Mouse (Mus musculus): ENCODE measurements at regions not wholly inside any gene's neighbourhood (a gene's known extent, or its start where the extent isn't known, plus 50 kb on each side); places are given as distances from the start of the nearest gene placed in this dataset.
A peak's percentile ranks its signal among the peaks of the same experiment; 100 is the strongest.
"Not testable (repeated sequence)": the region's sequence is repeated elsewhere in the genome, so short reads cannot be mapped to it uniquely, and the experiment has no call there.

- H3K4me1 ChIP-seq (ENCODE audit: control insufficient read depth, insufficient read depth, low read length): no peaks in the 10 kb centered on the region
- no peak for ATAC-seq (ENCODE audit: low read depth)
- no peaks in the 10 kb centered on the region for H3K9me3 ChIP-seq (ENCODE audit: control insufficient read depth, low read length)
- WGBS: 71% methylated on average over 6 of the region's 6 CpGs
- no peak overlapping the region for H3K9ac ChIP-seq (ENCODE audit: low read depth, low read length)
- H3K4me2 ChIP-seq (ENCODE audit: low read depth, low read length): no peak overlapping the region
- H3K27me3 ChIP-seq (replicated peaks; ENCODE audit: control insufficient read depth, insufficient read depth, low read length): no peaks in the 10 kb centered on the region
- H3K36me3 ChIP-seq (ENCODE audit: control insufficient read depth, insufficient read depth, low read length): no peaks in the 10 kb centered on the region
- no peak for DNase-seq (ENCODE audit: low spot score)
- H3K27ac ChIP-seq (replicated peaks; ENCODE audit: low read depth, low read length): no peak overlapping the region
- H3K4me3 ChIP-seq (ENCODE audit: low read depth, low read length): no peak overlapping the region
Measured at GRCm38 (mm10) chr2:44513080-44513724, 414.3 kb downstream of the Gtdc1 start.

DNA sequence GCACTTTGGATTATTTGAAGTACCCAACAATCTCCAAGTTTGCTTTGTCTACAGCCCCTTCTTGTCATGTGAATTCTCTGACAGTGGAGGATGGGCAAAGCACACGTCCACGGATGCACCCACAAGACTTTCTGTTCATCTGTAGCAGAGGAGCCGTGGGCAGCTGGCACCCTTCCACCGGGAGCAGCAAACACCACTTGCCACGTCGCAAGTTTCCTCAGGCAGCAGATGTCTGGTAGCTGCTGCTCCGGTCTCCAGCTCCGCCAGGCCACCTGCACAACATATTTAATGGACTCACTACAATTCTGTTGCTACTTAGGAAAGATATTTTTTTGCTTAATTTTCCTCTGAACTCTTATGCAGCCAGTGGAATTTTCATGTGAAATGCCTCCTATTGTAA is 415.1 kb downstream of the Gtdc1 start:
- Histone ChIP-seq H3K4me3 (ENCODE audit: low read depth, low read length) (no peak overlapping the region), H3K9me3 (ENCODE audit: control insufficient read depth, low read length) (no peaks in the 10 kb centered on the region), H3K27me3 (replicated peaks; ENCODE audit: control insufficient read depth, insufficient read depth, low read length) (no peaks in the 10 kb centered on the region), H3K27ac (replicated peaks; ENCODE audit: low read depth, low read length) (no peak overlapping the region), H3K4me1 (ENCODE audit: control insufficient read depth, insufficient read depth, low read length) (no peaks in the 10 kb centered on the region), H3K4me2 (ENCODE audit: low read depth, low read length) (no peak overlapping the region), H3K9ac (ENCODE audit: low read depth, low read length) (no peak overlapping the region), H3K36me3 (ENCODE audit: control insufficient read depth, insufficient read depth, low read length) (no peaks in the 10 kb centered on the region)
- no peak for ATAC-seq (ENCODE audit: low read depth)
- 48% methylated on average over 8 of the region's 8 CpGs for WGBS
- DNase-seq (ENCODE audit: low spot score): peak; percentile 51

- 87% methylated on average over 4 of the region's 4 CpGs for WGBS
- Histone ChIP-seq H3K4me1 (ENCODE audit: control insufficient read depth, insufficient read depth, low read length) (no peaks in the 10 kb centered on the region), H3K4me2 (ENCODE audit: low read depth, low read length) (no peak overlapping the region), H3K9me3 (ENCODE audit: control insufficient read depth, low read length) (0 out of 2 replicates have a peak, but pooled peaks cover 8% of the 10 kb centered on the region), H3K27me3 (replicated peaks; ENCODE audit: control insufficient read depth, insufficient read depth, low read length) (no peaks in the 10 kb centered on the region), H3K36me3 (ENCODE audit: control insufficient read depth, insufficient read depth, low read length) (no peaks in the 10 kb centered on the region), H3K27ac (replicated peaks; ENCODE audit: low read depth, low read length) (no peak overlapping the region), H3K9ac (ENCODE audit: low read depth, low read length) (no peak overlapping the region), H3K4me3 (ENCODE audit: low read depth, low read length) (no peak overlapping the region)
- DNase-seq (ENCODE audit: low spot score) (no peak), ATAC-seq (ENCODE audit: low read depth) (no peak)
Measured at GRCm38 (mm10) chr2:44509101-44509500, 418.4 kb downstream of the Gtdc1 start.

DNA sequence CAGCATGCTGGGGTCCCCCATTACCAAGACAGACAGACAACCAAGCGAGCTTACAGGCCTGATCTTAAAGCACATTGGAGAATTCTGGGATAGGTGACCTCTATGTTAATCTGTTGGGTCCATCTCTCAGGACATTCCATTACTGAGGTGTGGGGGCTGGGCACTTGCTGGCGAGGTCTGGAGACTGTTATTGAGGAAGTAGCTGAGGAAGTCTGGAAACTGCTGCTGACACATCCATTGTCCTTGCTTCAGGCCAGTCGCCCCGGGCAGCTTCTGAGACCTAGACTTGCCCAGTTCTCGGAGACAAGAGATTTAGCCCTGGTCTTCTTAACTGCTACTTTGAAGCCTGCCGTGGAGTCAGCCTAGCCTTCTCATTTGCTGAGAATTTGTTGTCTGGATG is 423.2 kb downstream of the Gtdc1 start:
- ATAC-seq (ENCODE audit: low read depth) (no peak), DNase-seq (ENCODE audit: low spot score) (peak; percentile 20)
- Histone ChIP-seq H3K9me3 (ENCODE audit: control insufficient read depth, low read length) (0 out of 2 replicates have a peak, but pooled peaks cover 8% of the 10 kb centered on the region), H3K4me1 (ENCODE audit: control insufficient read depth, insufficient read depth, low read length) (no peaks in the 10 kb centered on the region), H3K36me3 (ENCODE audit: control insufficient read depth, insufficient read depth, low read length) (no peaks in the 10 kb centered on the region), H3K4me2 (ENCODE audit: low read depth, low read length) (no peak overlapping the region), H3K27me3 (replicated peaks; ENCODE audit: control insufficient read depth, insufficient read depth, low read length) (no peaks in the 10 kb centered on the region), H3K27ac (replicated peaks; ENCODE audit: low read depth, low read length) (no peak overlapping the region), H3K4me3 (ENCODE audit: low read depth, low read length) (no peak overlapping the region), H3K9ac (ENCODE audit: low read depth, low read length) (no peak overlapping the region)
- 62% methylated on average over 6 of the region's 6 CpGs for WGBS

DNA sequence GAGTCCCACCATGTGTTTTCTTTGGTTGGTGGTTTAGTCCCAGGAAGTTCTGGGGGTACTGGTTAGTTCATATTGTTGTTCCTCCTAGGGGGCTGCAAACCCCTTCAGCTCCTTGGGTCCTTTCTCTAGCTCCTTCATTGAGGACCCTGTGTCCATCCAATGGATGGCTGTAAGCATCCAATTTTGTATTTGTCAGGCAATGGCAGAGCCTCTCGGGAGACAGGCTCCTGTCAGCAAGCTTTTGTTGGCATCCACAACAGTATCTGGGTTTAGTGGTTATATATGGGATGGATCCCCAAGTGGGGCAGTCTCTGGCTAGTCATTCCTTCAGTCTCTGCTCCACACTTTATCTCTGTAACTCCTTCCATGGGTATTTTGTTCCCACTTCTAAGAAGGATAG is 436.7 kb downstream of the Gtdc1 start:
- DNase-seq (ENCODE audit: low spot score); H3K4me3 ChIP-seq (ENCODE audit: low read depth, low read length); H3K9ac ChIP-seq (ENCODE audit: low read depth, low read length); H3K27me3 ChIP-seq (replicated peaks; ENCODE audit: control insufficient read depth, insufficient read depth, low read length); H3K4me1 ChIP-seq (ENCODE audit: control insufficient read depth, insufficient read depth, low read length); H3K9me3 ChIP-seq (ENCODE audit: control insufficient read depth, low read length); H3K36me3 ChIP-seq (ENCODE audit: control insufficient read depth, insufficient read depth, low read length); H3K27ac ChIP-seq (replicated peaks; ENCODE audit: low read depth, low read length); H3K4me2 ChIP-seq (ENCODE audit: low read depth, low read length); ATAC-seq (ENCODE audit: low read depth): not testable (repeated sequence)
- 75% methylated on average over 1 of the region's 1 CpGs for WGBS

DNA sequence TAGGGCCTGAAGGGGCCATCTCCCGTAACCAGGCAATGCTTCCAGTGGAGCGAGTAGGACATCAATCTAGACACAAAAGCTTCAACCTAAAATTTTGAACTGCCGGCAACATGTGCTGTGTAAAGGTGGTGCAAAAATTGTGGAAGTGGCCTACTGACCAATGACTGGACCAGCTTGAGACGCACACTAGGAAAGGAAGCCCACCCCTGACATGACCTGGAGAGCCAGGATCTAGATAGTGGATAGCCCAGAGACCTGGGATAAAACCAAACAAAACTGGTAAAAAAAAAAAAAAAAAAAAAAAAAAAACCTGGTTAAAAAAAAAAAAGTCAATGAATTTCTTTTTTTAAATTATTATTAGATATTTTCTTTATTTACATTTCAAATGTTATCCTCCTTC is 437.2 kb downstream of the Gtdc1 start:
- ATAC-seq (ENCODE audit: low read depth) (no peak), DNase-seq (ENCODE audit: low spot score) (no peak)
- Histone ChIP-seq H3K27me3 (replicated peaks; ENCODE audit: control insufficient read depth, insufficient read depth, low read length) (no peaks in the 10 kb centered on the region), H3K27ac (replicated peaks; ENCODE audit: low read depth, low read length) (no peak overlapping the region), H3K36me3 (ENCODE audit: control insufficient read depth, insufficient read depth, low read length) (no peaks in the 10 kb centered on the region), H3K4me2 (ENCODE audit: low read depth, low read length) (no peak overlapping the region), H3K4me1 (ENCODE audit: control insufficient read depth, insufficient read depth, low read length) (no peaks in the 10 kb centered on the region; the same call in 1 of the 2 replicates), H3K9me3 (ENCODE audit: control insufficient read depth, low read length) (peaks cover under 1% of the 10 kb centered on the region; the same call in 1 of the 2 replicates), H3K4me3 (ENCODE audit: low read depth, low read length) (no peak overlapping the region), H3K9ac (ENCODE audit: low read depth, low read length) (no peak overlapping the region)
- 96% methylated on average over 4 of the region's 4 CpGs for WGBS

- no peaks in the 10 kb centered on the region for H3K36me3 ChIP-seq (ENCODE audit: control insufficient read depth, insufficient read depth, low read length)
- no peak overlapping the region for H3K9ac ChIP-seq (ENCODE audit: low read depth, low read length)
- H3K4me3 ChIP-seq (ENCODE audit: low read depth, low read length): peak overlapping the region; percentile 27
- peak overlapping the region; percentile 45 for H3K4me2 ChIP-seq (ENCODE audit: low read depth, low read length)
- H3K27me3 ChIP-seq (replicated peaks; ENCODE audit: control insufficient read depth, insufficient read depth, low read length): no peaks in the 10 kb centered on the region
- H3K4me1 ChIP-seq (ENCODE audit: control insufficient read depth, insufficient read depth, low read length): no peaks in the 10 kb centered on the region; the same call in 1 of the 2 replicates
- H3K9me3 ChIP-seq (ENCODE audit: control insufficient read depth, low read length): peaks cover 11% of the 10 kb centered on the region; the same call in 1 of the 2 replicates
- 43% methylated on average over 14 of the region's 14 CpGs for WGBS
- no peak for ATAC-seq (ENCODE audit: low read depth)
- no peak for DNase-seq (ENCODE audit: low spot score)
- no peak overlapping the region for H3K27ac ChIP-seq (replicated peaks; ENCODE audit: low read depth, low read length)
Measured at GRCm38 (mm10) chr2:44485880-44486279, 441.6 kb downstream of the Gtdc1 start.

DNA sequence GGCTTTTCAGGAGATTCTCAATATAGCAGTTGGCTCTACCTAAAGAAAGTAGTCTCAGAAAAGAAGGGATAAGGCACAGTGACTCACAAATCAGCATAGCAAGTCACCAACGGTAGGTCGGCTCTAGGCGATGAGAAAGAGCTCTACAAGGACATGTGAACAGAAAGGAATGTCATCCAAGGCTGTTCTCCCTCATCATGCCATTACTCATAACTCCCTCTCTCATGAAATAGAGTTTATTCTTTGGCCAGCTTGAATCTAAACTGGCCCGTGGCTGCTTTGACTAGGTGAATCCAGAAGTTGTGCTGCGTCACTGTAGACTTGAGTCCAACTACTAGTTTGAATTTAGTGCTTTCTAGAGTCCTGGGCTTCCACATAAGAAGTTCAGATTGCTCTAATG is 447.7 kb downstream of the Gtdc1 start:
- no peak for DNase-seq (ENCODE audit: low spot score)
- H3K9me3 ChIP-seq (ENCODE audit: control insufficient read depth, low read length): peaks cover 6% of the 10 kb centered on the region; the same call in 1 of the 2 replicates

GRCm38 (mm10) chr2:44475456-44475855 is 452.0 kb downstream of the Gtdc1 start:
- Histone ChIP-seq H3K27ac (replicated peaks; ENCODE audit: low read depth, low read length) (no peak overlapping the region), H3K4me3 (ENCODE audit: low read depth, low read length) (no peak overlapping the region), H3K36me3 (ENCODE audit: control insufficient read depth, insufficient read depth, low read length) (no peaks in the 10 kb centered on the region), H3K9ac (ENCODE audit: low read depth, low read length) (no peak overlapping the region), H3K9me3 (ENCODE audit: control insufficient read depth, low read length) (no peaks in the 10 kb centered on the region), H3K27me3 (replicated peaks; ENCODE audit: control insufficient read depth, insufficient read depth, low read length) (no peaks in the 10 kb centered on the region), H3K4me1 (ENCODE audit: control insufficient read depth, insufficient read depth, low read length) (no peaks in the 10 kb centered on the region), H3K4me2 (ENCODE audit: low read depth, low read length) (no peak overlapping the region)
- WGBS: 59% methylated on average over 1 of the region's 1 CpGs
- ATAC-seq (ENCODE audit: low read depth): no peak
- no peak for DNase-seq (ENCODE audit: low spot score)

More for the DNA sequence above, 447.7 kb downstream of the Gtdc1 start:
- no peak for ATAC-seq (ENCODE audit: low read depth)
- no peaks in the 10 kb centered on the region for H3K36me3 ChIP-seq (ENCODE audit: control insufficient read depth, insufficient read depth, low read length)
- H3K9ac ChIP-seq (ENCODE audit: low read depth, low read length): no peak overlapping the region
- H3K27ac ChIP-seq (replicated peaks; ENCODE audit: low read depth, low read length): no peak overlapping the region
- no peaks in the 10 kb centered on the region for H3K4me1 ChIP-seq (ENCODE audit: control insufficient read depth, insufficient read depth, low read length)
- no peaks in the 10 kb centered on the region for H3K27me3 ChIP-seq (replicated peaks; ENCODE audit: control insufficient read depth, insufficient read depth, low read length)
- no peak overlapping the region for H3K4me3 ChIP-seq (ENCODE audit: low read depth, low read length)
- WGBS: 94% methylated on average over 5 of the region's 5 CpGs
- H3K4me2 ChIP-seq (ENCODE audit: low read depth, low read length): no peak overlapping the region

Measured in embryonic facial prominence, embryonic 14.5 days (tissue).